Mouse (Mus musculus): ENCODE data around the gene Rpa1. TPM values are rescaled to one million over a fixed set of nuclear protein-coding genes. Genes with fewer than 3 reads are reported as not detected.

Rpa1 gene
- total RNA-seq, 1 experiment from 2014 or later, result 77.9 TPM

DNA sequence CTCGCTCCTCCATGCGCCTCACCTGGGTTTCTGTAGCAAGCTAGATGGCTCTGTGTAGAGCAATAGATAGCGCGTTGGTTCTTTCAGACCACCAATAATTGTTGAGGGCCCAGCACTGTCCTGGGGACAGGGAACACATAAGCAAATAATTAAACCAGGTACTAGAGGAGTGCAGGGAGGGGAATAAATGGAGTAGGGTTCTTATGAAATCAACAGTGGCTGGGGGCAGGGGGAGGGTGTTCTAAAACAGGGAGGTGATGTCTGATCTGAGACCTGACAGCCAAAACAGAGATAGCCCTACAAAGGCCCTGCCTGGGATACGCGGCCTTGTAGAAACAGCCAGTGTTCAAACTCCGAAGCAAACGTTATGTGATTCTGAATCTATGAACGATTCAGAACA, 98.5 kb downstream of the Rpa1 start:
- no peak for ATAC-seq (ENCODE audit: extremely low read depth, insufficient number of reproducible peaks, low FRiP score, poor library complexity, severe bottlenecking)

Other genes starting within 250 kb of the Rpa1 start
- 0.35 and 0.61 TPM in 2 replicates for gene Hic1, start 178.8 kb downstream of the Rpa1 start, total RNA-seq (2017)
- 8.2 and 13.4 TPM in 2 replicates for gene Ovca2, start 169.5 kb downstream of the Rpa1 start, total RNA-seq (2017)
- 3.4 and 6.6 TPM in 2 replicates for gene Dph1, start 157.1 kb downstream of the Rpa1 start, total RNA-seq (2017)
- gene Rtn4rl1, start 154.5 kb downstream of the Rpa1 start, total RNA-seq (2017), result 0.47 and 0.61 TPM in 2 replicates
- 13.8 and 14.0 TPM in 2 replicates for gene Smyd4, start 109 bp upstream of the Rpa1 start, total RNA-seq (2017)
- gene Serpinf1, start 74.4 kb upstream of the Rpa1 start, total RNA-seq (2017), result not detected in 2 replicates
- 0.47 and 1.2 TPM in 2 replicates for gene Serpinf2, start 91.3 kb upstream of the Rpa1 start, total RNA-seq (2017)
- 16.3 and 17.8 TPM in 2 replicates for gene Wdr81, start 106.4 kb upstream of the Rpa1 start, total RNA-seq (2017)
- gene Tlcd2, start 113.4 kb upstream of the Rpa1 start, total RNA-seq (2017), result 3.3 and 5.6 TPM in 2 replicates
- 89.3 and 91.5 TPM in 2 replicates for gene Prpf8, start 138.5 kb upstream of the Rpa1 start, total RNA-seq (2017)
- gene Rilp, start 161.8 kb upstream of the Rpa1 start, total RNA-seq (2017), result 0.86 TPM in 1 of 2 replicates, not detected in the other
- gene Scarf1, start 165.2 kb upstream of the Rpa1 start, total RNA-seq (2017), result not detected in 2 replicates
- 44.0 and 48.4 TPM in 2 replicates for gene Slc43a2, start 183.4 kb upstream of the Rpa1 start, total RNA-seq (2017)
- 88.9 and 113 TPM in 2 replicates for gene Pitpna, start 239.8 kb upstream of the Rpa1 start, total RNA-seq (2017)